Mouse (Mus musculus): Measurements from ENCODE around the gene Orc3.

DNA sequence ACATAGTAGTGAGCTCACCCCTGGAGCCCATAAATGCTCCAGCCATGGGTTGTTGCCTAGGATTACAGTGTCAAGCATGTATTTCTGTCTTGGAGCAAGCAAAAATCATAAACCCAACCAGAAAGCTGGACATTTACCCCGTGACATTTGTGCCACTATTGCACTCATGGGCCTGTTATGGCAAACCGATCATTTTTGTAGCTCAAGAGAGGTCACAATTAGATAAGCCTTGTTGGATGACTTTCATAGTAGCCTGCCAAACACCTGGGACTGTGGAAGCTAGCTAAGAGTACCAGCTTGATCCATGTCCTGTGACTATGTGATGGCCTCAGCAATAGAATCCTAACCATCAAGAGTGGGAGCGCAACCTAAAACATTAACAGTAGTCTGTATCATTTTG lies 59.1 kb downstream of the Orc3 start:
- TF ChIP-seq CTCF (conservative IDR thresholded peaks at IDR 0.05 in 1 of 2, IDR thresholded peaks at IDR 0.05 in 1 of 2; ENCODE audit: low read depth in 2 of 2, low read length in 2 of 2) (no peak), MAFK (IDR thresholded peaks at IDR 0.05; ENCODE audit: insufficient replicate concordance, low read length) (no peak), SIN3A (IDR thresholded peaks at IDR 0.05; ENCODE audit: low read length) (no peak), ZC3H11A (IDR thresholded peaks at IDR 0.05; ENCODE audit: low read depth, low read length) (no peak), EP300 (IDR thresholded peaks at IDR 0.05; ENCODE audit: low read length) (no peak), MAX (IDR thresholded peaks at IDR 0.05; ENCODE audit: low read length) (no peak)

All from CH12.LX (cell line).